8 mouse cellular contexts compared by ENCODE assay signal in genomic region chr5:77114817-77115731, GRCm38 (mm10). TPM values are rescaled to one million over a fixed set of nuclear protein-coding genes. Genes with fewer than 3 reads are reported as not detected.
DNase-seq lines count a peak whose midpoint lies in the region; ATAC-seq and TF ChIP-seq lines count a peak whose summit lies in the region.

TSS of gene Hopx (minus strand) at chr5:77115121.

- peak; percentile 5; the same call in 1 of the 2 replicates for TF ChIP-seq CTCF in hindbrain, postnatal 0 days (IDR thresholded peaks at IDR 0.05; ENCODE audit: low read depth)
- TF ChIP-seq CTCF in midbrain, postnatal 0 days (IDR thresholded peaks at IDR 0.05), result no peak

- H3K27ac ChIP-seq in hindbrain, postnatal 0 days, result peak within 1 kb of the TSS; percentile 68
- no peak within 1 kb of the TSS for H3K27ac ChIP-seq in midbrain, postnatal 0 days (ENCODE audit: low read depth, low read length)

- no peaks in the 10 kb centered on the region for H3K36me3 ChIP-seq in hindbrain, postnatal 0 days (ENCODE audit: insufficient read depth, low read length)
- no peaks in the 10 kb centered on the region for H3K36me3 ChIP-seq in midbrain, postnatal 0 days (ENCODE audit: insufficient read depth, low read length)

- H3K27me3 ChIP-seq in hindbrain, postnatal 0 days (ENCODE audit: insufficient read depth, low read length), result no peaks in the 10 kb centered on the region
- peaks cover 29% of the 10 kb centered on the region; the same call in 1 of the 2 replicates for H3K27me3 ChIP-seq in midbrain, postnatal 0 days (ENCODE audit: insufficient read depth, low read length)

- peaks cover 8% of the 10 kb centered on the region; the same call in 1 of the 2 replicates for H3K4me1 ChIP-seq in hindbrain, postnatal 0 days (ENCODE audit: insufficient read depth, low read length)
- no peaks in the 10 kb centered on the region for H3K4me1 ChIP-seq in midbrain, postnatal 0 days (ENCODE audit: insufficient read depth, low read length)

- peak; percentile 81 for ATAC-seq in hindbrain, postnatal 0 days
- peak; percentile 52; the same call in 1 of the 2 replicates for ATAC-seq in midbrain, postnatal 0 days (ENCODE audit: low FRiP score)

- WGBS in hindbrain, postnatal 0 days, result 25% methylated on average over 33 of the region's 33 CpGs
- 38% methylated on average over 33 of the region's 33 CpGs for WGBS in midbrain, postnatal 0 days

- H3K4me3 ChIP-seq in hindbrain, postnatal 0 days (ENCODE audit: low read length), result no peak within 1 kb of the TSS; the same call in 1 of the 2 replicates
- no peak within 1 kb of the TSS for H3K4me3 ChIP-seq in midbrain, postnatal 0 days (ENCODE audit: low read depth, low read length)

- H3K9me3 ChIP-seq in hindbrain, postnatal 0 days (ENCODE audit: low read length), result no peaks in the 10 kb centered on the region
- H3K9me3 ChIP-seq in midbrain, postnatal 0 days (ENCODE audit: low read length), result no peaks in the 10 kb centered on the region

- no peak within 1 kb of the TSS for H3K9ac ChIP-seq in hindbrain, postnatal 0 days (replicated peaks; ENCODE audit: low read length)
- no peak within 1 kb of the TSS for H3K9ac ChIP-seq in midbrain, postnatal 0 days (replicated peaks; ENCODE audit: low read length, poor library complexity, severe bottlenecking)

- DNase-seq in adrenal gland, adult 18-20 months (ENCODE audit: low spot score in 2 of 2), result peak; percentile 49 to 55
- peak; percentile 55 to 79 for DNase-seq in cerebellum, postnatal 4 days (ENCODE audit: low spot score in 2 of 2)
- DNase-seq in gastrocnemius, postnatal 4 days (ENCODE audit: low spot score in 2 of 2), result peak in 1 of 2 experiments; percentile 64
- peak; percentile 84 for DNase-seq in hindbrain, postnatal 0 days (ENCODE audit: low spot score)
- peak; percentile 51 to 53 for DNase-seq in layer of hippocampus, postnatal 36 days
- peak; percentile 86 for DNase-seq in midbrain, postnatal 0 days (ENCODE audit: low spot score)
- DNase-seq in urinary bladder, adult 2 months (ENCODE audit: low spot score), result peak; percentile 52
- no peak for DNase-seq in B cell, adult 2 months

- peak within 1 kb of the TSS; percentile 43 for H3K4me2 ChIP-seq in hindbrain, postnatal 0 days (ENCODE audit: low read depth, low read length)
- H3K4me2 ChIP-seq in midbrain, postnatal 0 days (ENCODE audit: low read depth, low read length, poor library complexity, severe bottlenecking), result peak within 1 kb of the TSS; percentile 2; the same call in 1 of the 2 replicates

RNA-seq across cellular contexts. Expression of gene Hopx, which starts in this region (rescaled TPM):
- 1 to 10 TPM; 2.4 to 3.3 TPM for total RNA-seq in adrenal gland, adult 18-20 months (2021)
- total RNA-seq in gastrocnemius, postnatal 4 days (2021), result 10 to 100 TPM; 15.1 to 16.1 TPM
- total RNA-seq in hindbrain, postnatal 0 days (2014; rRNA removed), result 69.6 and 94.8 TPM in 2 replicates
- 7.3 and 10.3 TPM in 2 replicates for polyA plus RNA-seq in hindbrain, postnatal 0 days (2015; fragmentation: Nextera tagmentation; extraction: Ambion mirVana)
- 10 to 100 TPM; 85.0 to 92.8 TPM for total RNA-seq in layer of hippocampus, postnatal 36 days (2021)
- 9.1 and 20.8 TPM in 2 replicates for total RNA-seq in midbrain, postnatal 0 days (2014; rRNA removed)
- 1.4 and 1.8 TPM in 2 replicates for polyA plus RNA-seq in midbrain, postnatal 0 days (2015; fragmentation: Nextera tagmentation; extraction: Ambion mirVana)
- polyA plus RNA-seq in urinary bladder, adult 2 months (2012; rRNA removed), result 66.3 and 93.9 TPM in 2 replicates

Comparison
In these comparisons a context has a peak if more than half of its experiments do, and no peak if none do; other contexts are left out.
1. DNase-seq: peak in adrenal gland, adult 18-20 months (2 of 2), cerebellum, postnatal 4 days (2 of 2), hindbrain, postnatal 0 days (single experiment), layer of hippocampus, postnatal 36 days (2 of 2), midbrain, postnatal 0 days (single experiment) and urinary bladder, adult 2 months (single experiment); none in B cell, adult 2 months (0 of 2).